8 mouse cellular contexts compared by ENCODE assay signal in the genomic region with DNA sequence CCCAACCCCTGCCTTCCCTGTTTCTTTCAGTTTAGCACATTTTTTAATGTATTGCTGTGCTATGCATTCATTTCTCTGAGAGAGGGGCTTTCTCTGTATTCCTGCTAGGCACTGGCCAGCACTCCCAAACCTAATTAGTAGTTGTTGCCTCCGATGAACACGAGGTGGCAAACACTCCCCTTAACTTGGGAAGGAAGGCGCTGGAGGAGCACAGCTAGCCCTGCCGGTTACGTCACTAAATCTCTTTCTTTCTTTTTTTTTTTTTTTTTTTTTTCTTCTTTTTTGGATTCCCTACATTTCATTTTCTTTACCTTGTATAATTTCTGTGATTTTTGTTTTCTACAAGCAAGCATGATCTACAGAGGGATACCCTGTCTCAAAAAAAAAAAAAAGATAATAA. TPM values are rescaled to one million over a fixed set of nuclear protein-coding genes. Genes with fewer than 3 reads are reported as not detected.
DNase-seq lines count a peak whose midpoint lies in the region; ATAC-seq and TF ChIP-seq lines count a peak whose summit lies in the region.

No protein-coding gene starts in this region.

- H3K4me1 ChIP-seq in heart, adult 2 months (ENCODE audit: control insufficient read depth, insufficient read depth, low read length): no peaks in the 10 kb centered on the region; the same call in 1 of the 2 replicates
- peaks cover 3% of the 10 kb centered on the region; the same call in 1 of the 2 replicates for H3K4me1 ChIP-seq in limb, embryonic 14.5 days (ENCODE audit: control insufficient read depth, insufficient read depth, low read length)

- no peak for TF ChIP-seq POLR2A in heart, adult 2 months (IDR thresholded peaks at IDR 0.05; ENCODE audit: insufficient read depth, low read depth, low read length)
- TF ChIP-seq POLR2A in limb, embryonic 14.5 days (IDR thresholded peaks at IDR 0.05; ENCODE audit: borderline replicate concordance, extremely low read depth, insufficient read depth, insufficient read length): no peak

- no peaks in the 10 kb centered on the region for H3K9me3 ChIP-seq in limb, embryonic 14.5 days (ENCODE audit: control insufficient read depth, low read length)

- H3K4me2 ChIP-seq in limb, embryonic 14.5 days (replicated peaks; ENCODE audit: low read depth, low read length, severe bottlenecking): no peak overlapping the region

- peak; percentile 66 for TF ChIP-seq CTCF in heart, adult 2 months (IDR thresholded peaks at IDR 0.05)

- intact Hi-C loops in heart, adult 2 months (cut with DNase I): loop anchor here (1.0 kb wide), 1 partner anchor 40 kb away; no protein-coding TSS in a partner anchor
- intact Hi-C loops in heart, postnatal 25 days (cut with DNase I): loop anchor here (2.0 to 10.0 kb wide), 2 partner anchors 40 to 400 kb away; no protein-coding TSS in a partner anchor
- intact Hi-C loops in gastrocnemius, postnatal 14 days (cut with DNase I; ENCODE audit: low total_unique reads): loop anchor here (5.0 kb wide), 1 partner anchor 42 kb away; no protein-coding TSS in a partner anchor

- no peak overlapping the region for H3K27ac ChIP-seq in heart, adult 2 months
- H3K27ac ChIP-seq in limb, embryonic 14.5 days (replicated peaks; ENCODE audit: low read depth, low read length): no peak overlapping the region

- no peak overlapping the region for H3K4me3 ChIP-seq in heart, adult 2 months
- H3K4me3 ChIP-seq in limb, embryonic 14.5 days (replicated peaks; ENCODE audit: low read length): no peak overlapping the region

- ATAC-seq in limb, embryonic 14.5 days (ENCODE audit: low FRiP score, low read depth): peak; percentile 71; the same call in 1 of the 2 replicates

- H3K27me3 ChIP-seq in heart, adult 2 months (ENCODE audit: control insufficient read depth, insufficient read depth, low read length): no peaks in the 10 kb centered on the region
- H3K27me3 ChIP-seq in limb, embryonic 14.5 days (ENCODE audit: control insufficient read depth, insufficient read depth, low read length): no peaks in the 10 kb centered on the region

- DNase-seq in heart, adult 2 months: peak; percentile 38 to 40
- no peak for DNase-seq in heart, postnatal 25 days (ENCODE audit: low spot score)
- peak; percentile 54 for DNase-seq in urinary bladder, postnatal 14 days (ENCODE audit: low spot score)
- no peak for DNase-seq in urinary bladder, adult 2 months (ENCODE audit: low spot score)
- DNase-seq in gastrocnemius, postnatal 14 days: peak; percentile 32
- DNase-seq in limb, embryonic 14.5 days (ENCODE audit: low spot score): peak; percentile 61
- DNase-seq in retina, postnatal 1 day: peak; percentile 65
- no peak for DNase-seq in T-cell, adult 2 months (ENCODE audit: low spot score)

- H3K9ac ChIP-seq in heart, adult 2 months (ENCODE audit: low read depth, low read length): no peak overlapping the region
- H3K9ac ChIP-seq in limb, embryonic 14.5 days (ENCODE audit: low read depth, low read length, severe bottlenecking): no peak overlapping the region

- no peak for TF ChIP-seq EP300 in heart, adult 2 months (IDR thresholded peaks at IDR 0.05; ENCODE audit: insufficient read depth, low read depth, low read length)

- H3K79me2 ChIP-seq in heart, adult 2 months (replicated peaks; ENCODE audit: control insufficient read depth, insufficient read depth, low read length): no peaks in the 10 kb centered on the region

- under 1% methylated on average over 5 of the region's 5 CpGs for WGBS in heart, adult 2 months
- whole genome bisulfite sequencing in limb, embryonic 14.5 days: 7% methylated on average over 5 of the region's 5 CpGs

- no peaks in the 10 kb centered on the region for H3K36me3 ChIP-seq in heart, adult 2 months (ENCODE audit: control insufficient read depth, insufficient read depth, low read length)
- H3K36me3 ChIP-seq in limb, embryonic 14.5 days (ENCODE audit: control insufficient read depth, insufficient read depth, low read length): no peaks in the 10 kb centered on the region

RNA-seq across cellular contexts. Expression of a gene that starts 6.9 kb away (rescaled TPM):
- 1 to 10 TPM; 6.2 to 6.5 TPM for total RNA-seq in heart, adult 2 months (2021)
- polyA plus RNA-seq in heart, adult 2 months (2012; rRNA removed): 12.1 and 12.7 TPM in 2 replicates
- total RNA-seq in heart, postnatal 25 days (2021): 1 to 10 TPM; 6.1 to 6.4 TPM
- 36.3 and 39.5 TPM in 2 replicates for polyA plus RNA-seq in urinary bladder, adult 2 months (2012; rRNA removed)
- total RNA-seq in gastrocnemius, postnatal 14 days (2021): 1 to 10 TPM; 4.7 to 5.6 TPM
- 46.1 and 52.6 TPM in 2 replicates for polyA plus RNA-seq in limb, embryonic 14.5 days (2012; rRNA removed)
- polyA plus RNA-seq in limb, embryonic 14.5 days (2014; fragmentation: Nextera tagmentation; extraction: Ambion mirVana): 28.5 and 31.8 TPM in 2 replicates

RNA-seq across cellular contexts. Expression of a gene that starts 39.5 kb away (rescaled TPM):
- total RNA-seq in heart, adult 2 months (2021): not detected
- polyA plus RNA-seq in heart, adult 2 months (2012; rRNA removed): 0.37 TPM in 1 of 2 replicates, not detected in the other
- total RNA-seq in heart, postnatal 25 days (2021): not detected
- polyA plus RNA-seq in urinary bladder, adult 2 months (2012; rRNA removed): 0.10 TPM in 1 of 2 replicates, not detected in the other
- not detected for total RNA-seq in gastrocnemius, postnatal 14 days (2021)
- polyA plus RNA-seq in limb, embryonic 14.5 days (2012; rRNA removed): 0.04 TPM in 1 of 2 replicates, not detected in the other
- not detected in 2 replicates for polyA plus RNA-seq in limb, embryonic 14.5 days (2014; fragmentation: Nextera tagmentation; extraction: Ambion mirVana)

RNA-seq across cellular contexts. Expression of a gene that starts 58.3 kb away (rescaled TPM):
- 10 to 100 TPM; 14.3 to 20.1 TPM for total RNA-seq in heart, adult 2 months (2021)
- polyA plus RNA-seq in heart, adult 2 months (2012; rRNA removed): 26.2 and 28.2 TPM in 2 replicates
- total RNA-seq in heart, postnatal 25 days (2021): 10 to 100 TPM; 19.6 to 22.5 TPM
- polyA plus RNA-seq in urinary bladder, adult 2 months (2012; rRNA removed): 155 and 317 TPM in 2 replicates
- total RNA-seq in gastrocnemius, postnatal 14 days (2021): 10 to 100 TPM; 19.5 to 20.8 TPM
- 46.0 and 55.5 TPM in 2 replicates for polyA plus RNA-seq in limb, embryonic 14.5 days (2012; rRNA removed)
- polyA plus RNA-seq in limb, embryonic 14.5 days (2014; fragmentation: Nextera tagmentation; extraction: Ambion mirVana): 51.2 and 55.4 TPM in 2 replicates

Comparison
In these comparisons a context has a peak if more than half of its experiments do, and no peak if none do; other contexts are left out.
1. DNase-seq: peak in heart, adult 2 months (2 of 2), urinary bladder, postnatal 14 days (single experiment), gastrocnemius, postnatal 14 days (single experiment), limb, embryonic 14.5 days (single experiment) and retina, postnatal 1 day (single experiment); none in heart, postnatal 25 days (single experiment), urinary bladder, adult 2 months (single experiment) and T-cell, adult 2 months (single experiment).